Mouse (Mus musculus) limb, embryonic 14.5 days (tissue): ENCODE measurements around the gene Tnrc6c. TPM values are rescaled to one million over a fixed set of nuclear protein-coding genes. Genes with fewer than 3 reads are reported as not detected.

Experiments
- ATAC-seq: fragments of 200-750 bp; cut with Nextera tagmentation; 2 replicates; pipeline ENCODE4 v1.8.0; 2017; ENCODE audit warnings: low read depth, moderate number of reproducible peaks, moderate TSS enrichment; ENCODE audit not compliant: low FRiP score
- DNase-seq: peaks from one replicate; pipeline ENCODE4 v3.0.0-alpha.2; 2015; ENCODE audit warnings: low spot score
- H3K27ac ChIP-seq: fragments of 300-500 bp; sonication (generic); replicated peaks from 2 replicates; pipeline ENCODE4 v1.5.1; 2014; ENCODE audit warnings: low read depth, mild to moderate bottlenecking, low read length, moderate library complexity, mixed read lengths
- H3K27me3 ChIP-seq: fragments of 300-500 bp; sonication (generic); 2 replicates; pipeline ENCODE4 v1.6.1; 2014; ENCODE audit warnings: low read length, mixed read lengths; ENCODE audit not compliant: control insufficient read depth, insufficient read depth
- H3K36me3 ChIP-seq: fragments of 300-500 bp; sonication (generic); 2 replicates; pipeline ENCODE4 v1.6.1; 2014; ENCODE audit warnings: mild to moderate bottlenecking, low read length, moderate library complexity, mixed read lengths; ENCODE audit not compliant: control insufficient read depth, insufficient read depth
- H3K4me1 ChIP-seq: fragments of 300-500 bp; sonication (generic); 2 replicates; pipeline ENCODE4 v1.6.1; 2014; ENCODE audit warnings: antibody characterized with exemption, low read length, mixed read lengths; ENCODE audit not compliant: control insufficient read depth, insufficient read depth
- H3K4me2 ChIP-seq: fragments of 300-500 bp; sonication (generic); replicated peaks from 2 replicates; pipeline ENCODE4 v1.6.1; 2014; ENCODE audit warnings: low read depth, mild to moderate bottlenecking, low read length, moderate library complexity; ENCODE audit not compliant: severe bottlenecking
- H3K4me3 ChIP-seq: fragments of 300-500 bp; sonication (generic); replicated peaks from 2 replicates; pipeline ENCODE4 v1.5.1; 2014; ENCODE audit warnings: low read length
- H3K9ac ChIP-seq: fragments of 300-500 bp; sonication (generic); 2 replicates; pipeline ENCODE4 v1.6.1; 2014; ENCODE audit warnings: mild to moderate bottlenecking, low read depth, low read length, moderate library complexity; ENCODE audit not compliant: severe bottlenecking
- H3K9me3 ChIP-seq: fragments of 300-500 bp; sonication (generic); 2 replicates; pipeline ENCODE4 v1.6.1; 2016; ENCODE audit warnings: low read length; ENCODE audit not compliant: control insufficient read depth
- POLR2A ChIP-seq: fragments of 200-500 bp; IDR thresholded peaks from 2 replicates; pipeline ENCODE4 v1.8.0; 2012; ENCODE audit warnings: inconsistent platforms, mild to moderate bottlenecking, moderate library complexity, borderline replicate concordance; ENCODE audit not compliant: insufficient read depth, insufficient read length; ENCODE audit errors: extremely low read depth
- WGBS: fragments of 180-500 bp; shearing (Covaris S2); extraction: QIAGEN DNeasy Blood & Tissue Kit; methylation state at CpG from one replicate; pipeline ENCODE4 v1.1.7; 2014; 5-methylcytosine and 5-hydroxymethylcytosine counted together
- polyA plus RNA-seq, 2 experiments: library from polyadenylated mRNA; depleted of rRNA in 1 of 2; stranded (reverse) in 1 of 2; unstranded in 1 of 2; fragments of >200 nt; fragmentation: Nextera tagmentation in 1 of 2; extraction: Ambion mirVana in 1 of 2; gene quantifications; 2 replicates each; pipeline versions ENCODE4 v1.2.1 to v1.2.3; 2012 to 2014

Tnrc6c gene
- polyA plus RNA-seq, 2 experiments, result 18.1 to 34.7 TPM

DNA sequence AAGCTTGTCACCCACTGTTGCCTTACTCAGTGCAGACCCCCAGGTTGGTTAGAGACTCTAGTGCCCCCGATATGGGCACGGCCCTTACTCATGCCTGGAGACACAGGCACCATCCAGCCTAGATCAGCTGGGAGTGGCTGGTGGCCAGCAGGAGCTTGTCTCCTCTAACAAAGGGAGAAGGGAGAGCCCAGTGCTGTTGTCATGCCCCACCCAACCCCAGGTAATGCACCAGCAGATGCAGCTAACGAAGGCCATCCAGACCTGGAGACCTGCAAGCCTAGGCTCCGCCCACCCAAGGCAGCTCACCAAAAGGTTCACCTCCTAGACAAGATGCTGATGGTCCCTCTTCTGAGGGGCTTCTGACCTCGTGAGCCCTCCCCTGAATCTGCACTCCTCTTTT is 111.3 kb downstream of the Tnrc6c start:
- Histone ChIP-seq H3K4me1 (no peaks in the 10 kb centered on the region), H3K27ac (no peak overlapping the region), H3K9ac (no peak overlapping the region), H3K27me3 (no peaks in the 10 kb centered on the region), H3K36me3 (peaks cover 59% of the 10 kb centered on the region), H3K4me3 (no peak overlapping the region), H3K4me2 (no peak overlapping the region), H3K9me3 (no peaks in the 10 kb centered on the region)
- WGBS, result 93% methylated on average over 5 of the region's 5 CpGs
- DNase-seq (no peak), ATAC-seq (no peak)
- no peak for TF ChIP-seq POLR2A

DNA sequence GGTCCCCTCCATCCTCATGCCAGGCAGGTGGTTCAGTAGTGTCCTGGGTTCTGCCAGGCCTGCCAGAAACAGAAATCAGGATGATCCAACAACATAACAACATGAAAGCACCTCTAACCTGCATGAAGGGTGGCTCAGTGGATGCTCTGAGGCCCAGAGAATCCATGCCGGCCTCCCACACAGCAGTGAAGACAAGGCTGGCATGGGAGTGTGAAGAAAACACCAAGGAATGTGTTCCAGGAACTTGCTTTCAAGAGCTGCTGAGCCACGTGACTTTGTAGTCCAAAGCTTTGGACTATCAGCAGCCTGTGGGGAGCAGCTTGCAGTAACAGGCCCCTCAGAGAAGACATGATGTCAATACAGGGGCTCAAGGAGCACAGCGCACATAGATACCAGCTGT is 112.2 kb downstream of the Tnrc6c start:
- TF ChIP-seq POLR2A, result no peak
- ATAC-seq (no peak), DNase-seq (no peak)
- Histone ChIP-seq H3K4me3 (no peak overlapping the region), H3K27me3 (no peaks in the 10 kb centered on the region), H3K4me2 (no peak overlapping the region), H3K36me3 (peaks cover 54% of the 10 kb centered on the region), H3K4me1 (no peaks in the 10 kb centered on the region), H3K27ac (no peak overlapping the region), H3K9me3 (no peaks in the 10 kb centered on the region), H3K9ac (no peak overlapping the region)
- WGBS, result 87% methylated on average over 3 of the region's 3 CpGs

DNA sequence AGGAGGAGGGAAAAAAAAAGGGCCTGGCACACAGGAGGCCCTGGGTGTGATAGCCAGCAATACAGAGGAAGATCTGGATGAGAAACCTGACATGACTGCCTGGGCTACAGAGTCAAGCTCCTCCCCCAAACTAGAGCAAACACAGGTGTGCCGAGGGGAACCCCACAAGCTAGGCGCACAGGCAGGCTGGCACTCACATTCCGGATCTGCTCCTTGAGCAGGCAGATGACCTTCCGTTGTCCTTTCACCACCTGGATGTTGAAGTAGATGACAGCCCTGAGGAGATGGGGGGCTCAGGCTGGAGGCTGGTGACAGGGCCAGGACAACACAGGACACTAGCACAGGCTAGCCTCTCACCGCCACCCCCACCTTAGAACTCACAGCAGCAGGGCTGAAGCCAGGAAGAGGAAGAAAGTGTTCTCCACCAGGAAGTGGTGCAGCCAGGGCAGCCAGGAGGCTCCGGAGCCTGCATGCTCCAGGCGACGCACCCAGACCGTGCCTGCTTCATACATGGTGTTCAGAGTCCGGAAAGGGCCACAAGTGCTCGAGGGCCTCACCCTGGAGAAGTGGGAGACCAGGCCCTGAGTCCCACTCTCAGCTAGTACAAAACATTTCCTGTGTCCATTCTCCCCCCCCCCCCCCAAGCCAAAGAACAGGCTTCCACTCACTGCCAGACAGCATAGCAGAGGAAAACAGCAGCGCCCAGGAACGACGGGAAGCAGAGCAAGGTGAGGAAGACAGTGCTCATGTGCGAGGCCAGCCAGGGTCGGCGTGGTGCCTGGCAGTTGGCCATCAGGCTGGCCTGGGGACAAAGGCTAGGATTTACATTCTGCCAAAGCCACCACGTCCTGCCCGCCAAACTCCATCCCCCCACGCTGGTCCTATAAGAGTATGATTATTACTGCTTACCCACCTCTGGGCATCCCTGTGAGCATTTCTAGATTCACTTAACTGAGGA is 114.9 kb downstream of the Tnrc6c start:
- H3K9me3 ChIP-seq, result no peaks in the 10 kb centered on the region
- H3K4me3 ChIP-seq, result no peak overlapping the region
- no peak overlapping the region for H3K27ac ChIP-seq
- 84% methylated on average over 20 of the region's 20 CpGs for WGBS
- DNase-seq (no peak), ATAC-seq (no peak)
- no peak for TF ChIP-seq POLR2A
- H3K9ac ChIP-seq, result no peak overlapping the region
- H3K36me3 ChIP-seq, result peaks cover 38% of the 10 kb centered on the region
- H3K4me2 ChIP-seq, result no peak overlapping the region
- H3K27me3 ChIP-seq, result no peaks in the 10 kb centered on the region
- no peaks in the 10 kb centered on the region for H3K4me1 ChIP-seq

DNA sequence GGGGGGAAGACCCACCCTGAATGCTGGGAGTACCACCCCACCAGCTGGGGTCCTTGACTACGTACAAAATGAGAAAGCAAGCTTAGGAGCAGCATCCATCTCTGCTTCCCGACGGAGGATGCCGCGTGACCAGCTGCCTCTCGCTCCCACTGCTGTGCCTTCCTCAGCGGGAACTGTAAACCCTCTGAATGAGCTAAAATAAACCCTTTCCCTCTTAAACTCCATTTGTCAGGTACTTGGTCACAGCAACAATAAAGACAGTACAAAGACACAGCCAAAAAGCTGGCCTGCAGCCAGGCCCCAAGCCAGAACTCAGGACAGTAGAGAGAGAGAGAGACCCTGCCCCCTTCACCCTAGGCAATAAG is 115.6 kb downstream of the Tnrc6c start:
- no peak for DNase-seq
- TF ChIP-seq POLR2A, result no peak
- 86% methylated on average over 7 of the region's 7 CpGs for WGBS

DNA sequence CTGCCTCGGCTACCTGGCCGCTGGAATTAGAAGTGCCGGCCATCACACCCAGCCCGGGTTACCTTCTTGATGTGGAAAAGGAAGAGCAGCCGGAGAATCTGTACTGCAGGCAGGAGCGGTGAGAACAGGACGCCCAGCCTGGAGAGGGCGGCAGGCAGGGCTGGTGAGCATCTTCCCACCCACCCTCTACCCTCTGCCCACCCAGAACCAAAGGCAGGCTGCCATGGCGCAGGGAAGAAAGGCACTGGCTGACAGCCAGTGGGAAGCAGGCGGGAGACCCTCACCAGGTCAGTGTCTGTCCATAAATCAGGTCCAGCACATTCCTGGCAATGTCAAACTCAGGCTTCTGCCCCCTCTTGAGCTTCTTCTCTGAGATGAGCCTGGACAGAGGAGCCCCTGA is 116.3 kb downstream of the Tnrc6c start:
- H3K9ac ChIP-seq, result no peak overlapping the region
- H3K9me3 ChIP-seq, result no peaks in the 10 kb centered on the region
- WGBS, result 84% methylated on average over 10 of the region's 10 CpGs
- H3K27ac ChIP-seq, result no peak overlapping the region
- H3K4me3 ChIP-seq, result no peak overlapping the region
- no peak for DNase-seq
- no peaks in the 10 kb centered on the region for H3K4me1 ChIP-seq
- no peak for ATAC-seq
- peaks cover 34% of the 10 kb centered on the region for H3K36me3 ChIP-seq
- no peak for TF ChIP-seq POLR2A
- no peak overlapping the region for H3K4me2 ChIP-seq
- H3K27me3 ChIP-seq, result no peaks in the 10 kb centered on the region

More for the DNA sequence above, 115.6 kb downstream of the Tnrc6c start:
- Histone ChIP-seq H3K27ac (no peak overlapping the region), H3K4me3 (no peak overlapping the region), H3K9me3 (no peaks in the 10 kb centered on the region), H3K27me3 (no peaks in the 10 kb centered on the region), H3K36me3 (peaks cover 34% of the 10 kb centered on the region), H3K9ac (no peak overlapping the region), H3K4me2 (no peak overlapping the region), H3K4me1 (no peaks in the 10 kb centered on the region)
- no peak for ATAC-seq
